Mouse (Mus musculus) adipocyte (in vitro differentiated cells): ENCODE data around the gene Nedd1.
A peak's percentile ranks its signal among the peaks of the same experiment; 100 is the strongest.

Experiments
- DNase-seq: peaks from one replicate; pipeline ENCODE4 v3.0.0-alpha.2; 2016; ENCODE audit warnings: low spot score

Gene Nedd1

GRCm38 (mm10) chr10:92721771-92722619, at the start of gene Nedd1:
TSS of gene Nedd1 (minus strand) at chr10:92722420.
- peak; percentile 89 for DNase-seq

- no peak for DNase-seq
Measured at GRCm38 (mm10) chr10:92754359-92754758, 32.1 kb upstream of the Nedd1 start.

GRCm38 (mm10) chr10:92730339-92730738, 8.1 kb upstream of the Nedd1 start:
- no peak for DNase-seq

GRCm38 (mm10) chr10:92728723-92729122, 6.5 kb upstream of the Nedd1 start:
- DNase-seq = no peak

GRCm38 (mm10) chr10:92722620-92722988, 384 bp upstream of the Nedd1 start:
- DNase-seq = no peak

- no peak for DNase-seq
Measured at GRCm38 (mm10) chr10:92699032-92699431, 23.2 kb downstream of the Nedd1 start.

GRCm38 (mm10) chr10:92675056-92675455, 47.2 kb downstream of the Nedd1 start:
- DNase-seq = no peak

- no peak for DNase-seq
Measured at GRCm38 (mm10) chr10:92671906-92672305, 50.3 kb downstream of the Nedd1 start.

GRCm38 (mm10) chr10:92665287-92665686, 56.9 kb downstream of the Nedd1 start:
- DNase-seq = no peak

- DNase-seq = no peak
Measured at GRCm38 (mm10) chr10:92653266-92653665, 69.0 kb downstream of the Nedd1 start.

GRCm38 (mm10) chr10:92652399-92652920, 69.8 kb downstream of the Nedd1 start:
- DNase-seq = peak; percentile 6

GRCm38 (mm10) chr10:92651266-92651665, 71.0 kb downstream of the Nedd1 start:
- no peak for DNase-seq

- DNase-seq = no peak
Measured at GRCm38 (mm10) chr10:92649096-92649495, 73.1 kb downstream of the Nedd1 start.

GRCm38 (mm10) chr10:92647691-92648090, 74.5 kb downstream of the Nedd1 start:
- DNase-seq = no peak

- no peak for DNase-seq
Measured at GRCm38 (mm10) chr10:92643995-92644394, 78.2 kb downstream of the Nedd1 start.

GRCm38 (mm10) chr10:92641032-92641431, 81.2 kb downstream of the Nedd1 start:
- DNase-seq = peak; percentile 3
